Mouse (Mus musculus) lung, embryonic 16.5 days (tissue): ENCODE measurements at regions not wholly inside any gene's neighbourhood (a gene's known extent, or its start where the extent isn't known, plus 50 kb on each side); places are given as distances from the start of the nearest gene placed in this dataset.
A peak's percentile ranks its signal among the peaks of the same experiment; 100 is the strongest.

Experiments used
- ATAC-seq: fragments of 200-750 bp; cut with Nextera tagmentation; 2 replicates; pipeline ENCODE4 v1.8.0; 2017; ENCODE audit warnings: low read depth, mild to moderate bottlenecking, moderate library complexity
- H3K27ac ChIP-seq: fragments of 300-500 bp; sonication (generic); 2 replicates; pipeline ENCODE4 v1.5.1; 2014; ENCODE audit warnings: mild to moderate bottlenecking, control low read depth, low read length
- H3K27me3 ChIP-seq: fragments of 300-500 bp; sonication (generic); 2 replicates; pipeline ENCODE4 v1.6.1; 2014; ENCODE audit warnings: low read depth, low read length, mixed read lengths; ENCODE audit not compliant: control insufficient read depth, insufficient read depth
- H3K36me3 ChIP-seq: fragments of 300-500 bp; sonication (generic); 2 replicates; pipeline ENCODE4 v1.6.1; 2014; ENCODE audit warnings: low read length; ENCODE audit not compliant: control insufficient read depth, insufficient read depth
- H3K4me1 ChIP-seq: fragments of 300-500 bp; sonication (generic); replicated peaks from 2 replicates; pipeline ENCODE4 v1.6.1; 2014; ENCODE audit warnings: low read length, mixed read lengths; ENCODE audit not compliant: control insufficient read depth, insufficient read depth
- H3K4me2 ChIP-seq: fragments of 300-500 bp; sonication (generic); 2 replicates; pipeline ENCODE4 v1.6.1; 2014; ENCODE audit warnings: low read depth, low read length, control low read depth
- H3K4me3 ChIP-seq: fragments of 300-500 bp; sonication (generic); 2 replicates; pipeline ENCODE4 v1.5.1; 2014; ENCODE audit warnings: mild to moderate bottlenecking, low read length, control low read depth
- H3K9ac ChIP-seq: fragments of 300-500 bp; sonication (generic); 2 replicates; pipeline ENCODE4 v1.6.1; 2014; ENCODE audit warnings: low read length, control low read depth
- H3K9me3 ChIP-seq: fragments of 300-500 bp; sonication (generic); 2 replicates; pipeline ENCODE4 v1.6.1; 2016; ENCODE audit warnings: low read length; ENCODE audit not compliant: control insufficient read depth
- WGBS: fragments of 180-500 bp; shearing (Covaris S2); extraction: QIAGEN DNeasy Blood & Tissue Kit; methylation state at CpG from one replicate; pipeline ENCODE4 v1.1.7; 2014; 5-methylcytosine and 5-hydroxymethylcytosine counted together

DNA sequence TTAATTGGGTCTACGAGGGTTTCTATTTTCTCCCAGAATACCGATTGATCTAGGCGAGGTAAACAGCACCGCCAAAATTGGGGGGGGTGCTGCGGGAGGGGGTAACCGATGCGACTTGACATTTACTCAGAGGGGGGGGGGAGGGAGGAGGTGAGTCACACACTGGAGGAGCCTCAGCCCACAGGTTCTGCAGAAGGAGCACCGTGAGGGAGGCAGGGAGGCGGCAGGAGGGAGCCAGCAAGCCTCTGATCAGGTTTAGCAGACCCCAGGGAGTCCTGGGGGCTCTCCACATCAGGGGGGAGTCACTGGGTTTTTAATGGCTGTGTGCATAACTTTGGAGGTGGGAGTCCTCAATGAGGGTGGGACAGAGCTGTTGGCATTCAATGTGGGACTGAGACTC is 51.3 kb upstream of the Ier5l start:
- no peak for ATAC-seq
- H3K9me3 ChIP-seq, result no peaks in the 10 kb centered on the region
- 33% methylated on average over 9 of the region's 9 CpGs for WGBS

DNA sequence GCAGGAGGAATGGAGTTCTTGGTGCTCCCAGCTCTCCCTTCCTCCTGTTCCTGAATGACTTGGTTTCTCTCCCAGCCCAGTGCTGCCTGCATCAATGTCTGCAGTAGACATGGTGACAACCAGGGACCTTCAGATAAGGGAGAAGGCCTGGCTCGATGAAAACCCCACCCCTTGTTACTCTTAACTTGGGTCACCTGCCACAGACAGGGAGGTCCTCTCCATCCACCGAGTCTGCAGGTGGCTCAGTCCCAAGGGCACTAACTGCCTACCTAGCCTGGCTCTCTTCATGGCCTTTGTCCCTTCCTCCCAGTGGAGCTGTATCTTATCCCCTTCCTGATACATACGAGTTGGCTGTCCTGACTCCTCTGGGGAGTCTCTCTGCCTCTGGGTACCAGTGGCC is 51.8 kb upstream of the Ier5l start:
- 33% methylated on average over 3 of the region's 3 CpGs for WGBS
- ATAC-seq, result no peak
- no peaks in the 10 kb centered on the region for H3K9me3 ChIP-seq
- H3K36me3 ChIP-seq, result no peaks in the 10 kb centered on the region
- no peaks in the 10 kb centered on the region for H3K27me3 ChIP-seq
- no peak overlapping the region for H3K9ac ChIP-seq
- no peak overlapping the region for H3K4me3 ChIP-seq
- no peak overlapping the region for H3K27ac ChIP-seq
- no peaks in the 10 kb centered on the region for H3K4me1 ChIP-seq
- H3K4me2 ChIP-seq, result no peak overlapping the region

More for the DNA sequence above, 51.3 kb upstream of the Ier5l start:
- Histone ChIP-seq H3K27me3 (no peaks in the 10 kb centered on the region), H3K4me3 (no peak overlapping the region), H3K4me1 (no peaks in the 10 kb centered on the region), H3K9ac (no peak overlapping the region), H3K27ac (no peak overlapping the region), H3K4me2 (no peak overlapping the region), H3K36me3 (no peaks in the 10 kb centered on the region)

DNA sequence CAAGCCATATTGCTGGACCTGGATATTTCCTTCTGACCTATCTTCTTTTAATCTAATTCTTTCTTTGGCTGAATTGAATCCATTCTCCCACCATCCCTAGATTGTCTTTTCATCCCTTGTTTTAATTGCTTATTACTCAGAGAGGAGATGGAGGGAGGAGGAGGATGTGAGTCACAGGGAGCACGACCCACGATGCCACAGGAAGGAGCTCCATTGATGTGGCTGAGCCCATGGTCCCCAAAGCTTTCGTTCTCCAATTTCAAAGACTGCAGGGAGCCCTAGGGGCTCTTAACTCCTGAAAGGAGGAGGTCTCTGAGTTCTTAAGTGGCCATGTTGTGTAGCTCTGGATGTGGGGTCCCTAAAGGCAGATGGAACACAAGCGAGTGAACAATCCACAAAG is 53.5 kb upstream of the Ier5l start:
- Histone ChIP-seq H3K9ac (no peak overlapping the region), H3K4me2 (no peak overlapping the region), H3K4me1 (no peaks in the 10 kb centered on the region), H3K4me3 (no peak overlapping the region), H3K36me3 (no peaks in the 10 kb centered on the region), H3K9me3 (no peaks in the 10 kb centered on the region), H3K27me3 (no peaks in the 10 kb centered on the region), H3K27ac (no peak overlapping the region)
- ATAC-seq, result no peak
- WGBS, result 29% methylated on average over 4 of the region's 4 CpGs

- H3K9ac ChIP-seq, result no peak overlapping the region
- H3K9me3 ChIP-seq, result 0 out of 2 replicates have a peak, but pooled peaks cover 2% of the 10 kb centered on the region
- no peak for ATAC-seq
- no peak overlapping the region for H3K4me3 ChIP-seq
- H3K4me1 ChIP-seq, result no peaks in the 10 kb centered on the region
- no peaks in the 10 kb centered on the region for H3K27me3 ChIP-seq
- H3K36me3 ChIP-seq, result no peaks in the 10 kb centered on the region
- H3K4me2 ChIP-seq, result no peak overlapping the region
- no peak overlapping the region for H3K27ac ChIP-seq
Measured at GRCm38 (mm10) chr2:30532948-30533347, 58.9 kb upstream of the Ier5l start.

DNA sequence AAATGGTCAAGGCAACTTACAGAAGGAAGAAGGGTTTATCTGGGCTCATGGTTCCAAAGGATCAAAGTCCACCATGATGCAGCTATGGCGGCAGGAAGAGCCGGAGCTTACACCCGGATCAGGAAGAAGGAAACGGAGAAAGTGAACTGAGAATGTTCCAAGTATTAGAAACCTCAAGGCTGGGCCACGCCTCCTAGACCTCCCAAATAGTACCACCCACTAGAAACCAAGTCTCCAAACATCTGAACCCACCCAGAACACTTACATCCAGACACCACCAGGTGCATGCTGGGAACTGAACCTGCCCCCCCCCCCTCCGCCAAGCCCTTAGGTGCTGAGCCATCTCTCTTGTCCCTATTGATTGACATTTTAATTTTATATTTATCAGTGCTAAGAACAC is 59.3 kb upstream of the Ier5l start:
- H3K27me3 ChIP-seq, result no peaks in the 10 kb centered on the region
- no peak overlapping the region for H3K9ac ChIP-seq
- WGBS, result 93% methylated on average over 6 of the region's 6 CpGs
- H3K4me2 ChIP-seq, result no peak overlapping the region
- no peak overlapping the region for H3K4me3 ChIP-seq
- 0 out of 2 replicates have a peak, but pooled peaks cover 2% of the 10 kb centered on the region for H3K9me3 ChIP-seq
- H3K36me3 ChIP-seq, result no peaks in the 10 kb centered on the region
- no peak for ATAC-seq
- H3K27ac ChIP-seq, result no peak overlapping the region
- no peaks in the 10 kb centered on the region for H3K4me1 ChIP-seq

GRCm38 (mm10) chr2:30534485-30534884 is 60.4 kb upstream of the Cstad start:
- no peak for ATAC-seq
- H3K4me2 ChIP-seq, result no peak overlapping the region

DNA sequence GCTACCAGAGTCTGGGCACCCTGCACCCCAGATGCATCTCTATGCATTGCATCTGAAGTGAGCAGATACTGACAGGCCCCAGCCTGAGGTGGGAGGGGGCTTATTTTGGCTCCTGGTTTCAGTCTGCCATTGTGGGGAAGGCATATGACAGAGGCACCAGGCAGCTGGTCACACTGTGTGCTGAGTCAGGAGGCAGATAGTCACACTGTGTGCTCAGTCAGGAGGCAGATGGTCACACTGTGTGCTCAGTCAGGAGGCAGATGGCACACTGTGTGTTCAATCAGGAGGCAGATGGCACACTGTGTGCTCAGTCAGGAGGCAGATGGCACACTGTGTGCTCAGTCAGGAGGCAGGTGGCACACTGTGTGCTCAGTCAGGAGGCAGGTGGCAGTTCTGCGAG is 55.5 kb upstream of the Cstad start:
- Histone ChIP-seq H3K4me3 (no peak overlapping the region), H3K9ac (no peak overlapping the region), H3K9me3 (no peaks in the 10 kb centered on the region), H3K27me3 (no peaks in the 10 kb centered on the region), H3K4me1 (no peaks in the 10 kb centered on the region), H3K4me2 (no peak overlapping the region), H3K36me3 (no peaks in the 10 kb centered on the region), H3K27ac (no peak overlapping the region)
- whole genome bisulfite sequencing, result 100% methylated on average over 1 of the region's 1 CpGs
- ATAC-seq, result no peak

More at GRCm38 (mm10) chr2:30534485-30534884, 60.4 kb upstream of the Cstad start:
- H3K4me1 ChIP-seq, result no peaks in the 10 kb centered on the region
- WGBS, result 46% methylated on average over 10 of the region's 10 CpGs
- no peak overlapping the region for H3K27ac ChIP-seq
- 0 out of 2 replicates have a peak, but pooled peaks cover 2% of the 10 kb centered on the region for H3K9me3 ChIP-seq
- no peaks in the 10 kb centered on the region for H3K27me3 ChIP-seq
- no peak overlapping the region for H3K9ac ChIP-seq
- H3K36me3 ChIP-seq, result no peaks in the 10 kb centered on the region
- no peak overlapping the region for H3K4me3 ChIP-seq

DNA sequence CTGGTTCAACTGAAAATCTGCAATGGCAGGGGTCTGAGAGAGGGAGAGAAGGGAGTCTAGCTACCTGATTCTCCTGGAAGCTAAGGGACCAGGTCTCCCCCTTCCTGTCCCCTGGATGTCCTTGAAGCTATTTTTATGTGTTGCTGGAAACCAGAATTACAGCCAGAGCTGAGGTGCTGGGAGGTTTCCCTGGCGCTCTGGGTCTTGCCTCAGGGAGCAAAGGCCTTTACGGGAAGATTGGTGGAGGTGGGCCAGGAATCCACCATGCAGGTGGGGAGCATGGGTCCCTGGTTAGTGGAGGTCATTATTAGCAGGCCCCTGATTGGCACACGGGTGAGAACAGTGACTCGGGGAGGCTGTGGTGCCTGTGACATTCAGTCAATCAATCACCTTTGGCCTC is 53.3 kb upstream of the Cstad start:
- no peak overlapping the region for H3K4me3 ChIP-seq
- no peaks in the 10 kb centered on the region for H3K27me3 ChIP-seq
- H3K4me2 ChIP-seq, result no peak overlapping the region
- H3K9ac ChIP-seq, result peak overlapping the region; percentile 31; the same call in 1 of the 2 replicates
- no peak for ATAC-seq
- H3K36me3 ChIP-seq, result no peaks in the 10 kb centered on the region
- WGBS, result 56% methylated on average over 4 of the region's 4 CpGs
- H3K27ac ChIP-seq, result no peak overlapping the region
- H3K4me1 ChIP-seq, result peaks cover 12% of the 10 kb centered on the region
- no peaks in the 10 kb centered on the region for H3K9me3 ChIP-seq

DNA sequence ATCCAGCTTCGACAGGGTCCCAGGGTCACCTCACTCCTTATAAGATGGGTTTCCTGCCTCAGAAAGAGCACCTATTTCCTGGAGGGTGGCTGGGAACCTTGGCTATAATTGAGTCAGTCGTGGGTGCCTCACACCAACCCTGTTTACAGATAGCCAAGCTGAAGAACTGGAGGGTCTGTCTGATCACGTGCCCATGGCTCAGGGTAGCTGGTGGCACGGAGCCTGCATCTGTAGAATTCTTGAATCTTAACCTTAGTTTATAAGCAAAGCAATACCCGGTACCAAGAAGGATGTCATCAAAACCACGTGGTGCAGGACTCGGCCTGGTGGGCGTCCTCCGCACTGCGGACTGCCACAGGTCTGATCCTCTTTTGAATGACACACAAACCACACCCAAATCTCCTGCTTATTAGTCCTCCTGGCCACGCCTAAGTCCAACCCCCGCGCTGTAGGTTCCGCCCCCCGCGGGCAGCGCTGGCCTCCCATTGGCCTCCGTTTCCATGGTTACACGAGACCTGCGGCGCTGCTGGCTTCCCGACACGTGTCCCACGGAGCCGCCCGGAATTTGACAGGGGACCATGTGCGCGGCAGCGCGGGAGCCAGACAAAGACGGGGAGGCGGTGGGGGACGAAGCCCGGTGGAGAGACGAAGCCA is 49.9 kb upstream of the Cstad start:
- 2% methylated on average over 35 of the region's 35 CpGs for WGBS
- H3K9ac ChIP-seq, result no peak overlapping the region
- H3K27ac ChIP-seq, result no peak overlapping the region

More for the DNA sequence above, 49.9 kb upstream of the Cstad start:
- ATAC-seq, result peak; percentile 92
- Histone ChIP-seq H3K9me3 (peaks cover 3% of the 10 kb centered on the region), H3K4me1 (peaks cover 20% of the 10 kb centered on the region), H3K4me2 (peak overlapping the region; percentile 69), H3K4me3 (peak overlapping the region; percentile 34), H3K36me3 (no peaks in the 10 kb centered on the region), H3K27me3 (no peaks in the 10 kb centered on the region)
